Mouse (Mus musculus) frontal cortex, postnatal 14 days (tissue): ENCODE results near the gene Slc44a4.
"Not testable (repeated sequence)": the region's sequence is repeated elsewhere in the genome, so short reads cannot be mapped to it uniquely, and the experiment has no call there.

Experiments used
- DNase-seq, 2 experiments: peaks; one replicate each; pipeline ENCODE4 v3.0.0; 2022; ENCODE audit warnings: low spot score in 2 of 2

The Slc44a4 gene

DNA sequence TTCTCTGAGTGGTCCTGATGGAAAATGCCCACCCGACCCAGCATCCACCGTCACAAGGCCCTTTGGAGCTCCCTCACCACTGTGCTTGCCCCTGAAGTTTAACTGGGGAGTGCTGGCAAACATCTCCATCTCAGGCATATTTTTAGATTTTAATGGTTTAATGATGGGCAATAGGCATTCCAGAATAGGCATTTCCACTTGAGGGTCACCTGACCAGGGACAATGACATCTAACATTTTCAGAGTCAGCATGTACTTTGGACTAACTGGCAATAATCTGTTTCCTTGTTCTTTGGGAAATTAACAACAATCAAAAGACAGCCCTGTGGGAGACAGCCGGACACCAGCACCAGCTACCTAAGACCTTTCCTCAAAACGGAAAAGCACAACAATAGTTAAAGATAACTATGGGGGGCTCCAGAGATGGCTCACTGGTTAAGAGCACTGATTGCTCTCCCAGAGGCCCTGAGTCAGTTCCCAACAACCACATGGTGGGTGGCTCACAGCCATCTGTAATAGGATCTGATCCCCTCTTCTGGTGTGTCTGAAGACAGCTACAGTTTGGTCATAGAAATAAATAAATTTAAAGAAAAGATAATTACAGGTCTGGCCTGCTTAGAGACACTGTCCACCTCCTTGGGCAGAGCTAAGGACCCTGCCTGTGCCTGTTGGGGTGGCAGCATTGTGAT is 29.0 kb downstream of the Slc44a4 start:
- no peak for DNase-seq

DNA sequence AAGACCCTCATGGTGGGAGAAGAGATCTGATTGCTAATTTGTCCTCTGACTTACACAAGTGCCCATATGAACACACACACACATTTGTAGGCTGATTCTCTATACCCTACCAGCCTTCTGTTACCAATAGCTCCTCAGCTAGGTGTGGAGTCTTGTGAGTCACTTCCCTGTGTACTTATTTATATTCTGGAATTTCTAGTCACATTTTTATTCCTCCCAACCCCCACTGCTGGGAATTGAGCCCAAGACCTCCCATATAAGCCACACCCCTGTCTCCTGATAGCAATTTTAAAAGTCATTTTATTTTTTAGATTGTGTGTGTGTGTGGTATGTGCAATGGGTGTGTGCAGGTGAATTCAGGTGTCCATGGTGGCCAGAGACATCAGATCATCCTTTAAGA is 30.1 kb downstream of the Slc44a4 start:
- no peak for DNase-seq

DNA sequence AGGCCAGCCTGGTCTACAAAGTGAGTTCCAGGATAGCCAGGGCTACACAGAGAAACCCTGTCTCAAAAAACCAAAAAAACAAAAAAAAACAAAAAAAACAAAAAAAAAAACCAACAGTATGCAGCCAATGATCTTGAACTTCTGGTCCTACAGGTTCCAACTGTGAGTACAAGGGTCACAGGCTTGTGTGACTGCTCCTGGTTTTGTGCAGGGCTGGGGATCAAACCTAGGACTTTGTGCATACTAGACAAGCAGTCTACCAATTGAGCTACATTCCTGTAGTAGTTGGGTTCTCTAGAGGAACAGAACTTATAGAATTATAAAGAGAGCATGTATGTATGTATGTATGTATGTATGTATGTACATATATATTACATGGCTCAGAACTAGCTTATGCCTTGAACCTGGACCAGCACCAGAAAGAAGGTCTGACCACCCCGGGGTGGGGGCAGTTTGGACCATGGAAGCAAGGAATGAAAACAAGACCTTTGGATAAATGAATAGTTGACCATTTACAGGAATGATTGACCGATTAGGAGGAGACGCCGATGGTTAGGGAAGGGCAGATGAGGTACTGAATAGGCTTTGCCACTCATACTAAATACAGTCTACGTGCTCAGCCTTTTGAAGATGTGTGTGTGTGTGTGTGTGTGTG is 32.3 kb downstream of the Slc44a4 start:
- no peak for DNase-seq

DNA sequence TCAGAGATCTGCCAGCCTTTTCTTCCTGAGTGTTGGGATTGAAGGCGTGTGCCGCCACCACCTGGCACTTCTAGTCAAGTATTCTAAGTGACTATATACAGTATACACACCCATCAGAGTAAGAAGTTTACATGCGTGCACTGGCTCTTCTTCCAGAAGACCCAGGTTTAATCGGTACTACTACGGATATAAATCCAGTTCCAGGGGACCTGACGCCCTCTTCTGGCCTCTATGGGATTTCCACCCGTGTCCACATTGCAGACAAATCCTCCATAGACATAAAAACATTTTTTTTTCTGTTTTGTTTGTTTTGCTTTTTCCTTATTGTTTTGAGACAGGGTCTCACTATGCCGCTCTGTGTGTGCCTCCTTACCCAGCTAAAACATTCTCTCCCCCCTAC is 33.3 kb downstream of the Slc44a4 start:
- no peak for DNase-seq

DNA sequence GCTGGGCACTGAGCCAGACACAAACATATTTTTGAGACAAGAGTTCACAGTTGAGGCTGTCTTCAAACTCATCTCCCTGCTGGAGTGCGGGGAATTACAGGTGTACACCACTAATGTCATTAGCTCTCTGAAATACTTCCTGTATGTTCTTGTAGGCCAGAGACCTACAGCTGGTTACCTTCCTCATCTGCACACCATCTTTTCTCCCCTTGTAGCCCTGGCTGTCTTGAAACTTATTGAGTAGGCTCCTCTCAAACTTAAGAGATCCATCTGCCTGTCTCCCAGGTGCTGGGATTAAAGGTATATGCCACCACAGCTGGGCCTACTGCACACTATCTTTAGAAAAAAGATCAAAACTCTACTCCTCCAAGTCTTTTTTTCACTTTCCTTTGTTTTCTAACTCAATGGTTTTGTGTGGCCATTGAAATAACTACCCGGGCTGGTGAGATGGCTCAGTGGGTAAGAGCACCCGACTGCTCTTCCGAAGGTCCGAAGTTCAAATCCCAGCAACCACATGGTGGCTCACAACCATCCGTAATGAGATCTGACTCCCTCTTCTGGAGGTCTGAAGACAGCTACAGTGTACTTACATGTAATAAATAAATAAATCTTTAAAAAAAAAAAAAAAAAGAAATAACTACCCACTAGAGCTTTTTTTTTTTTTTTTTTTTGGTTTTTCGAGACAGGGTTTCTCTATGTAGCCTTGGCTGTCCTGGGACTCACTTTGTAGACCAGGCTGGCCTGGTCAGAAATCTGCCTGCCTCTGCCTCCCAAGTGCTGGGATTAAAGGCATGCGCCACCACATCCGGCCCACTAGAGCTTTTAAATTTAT is 34.7 kb downstream of the Slc44a4 start:
- DNase-seq, result not testable (repeated sequence)

DNA sequence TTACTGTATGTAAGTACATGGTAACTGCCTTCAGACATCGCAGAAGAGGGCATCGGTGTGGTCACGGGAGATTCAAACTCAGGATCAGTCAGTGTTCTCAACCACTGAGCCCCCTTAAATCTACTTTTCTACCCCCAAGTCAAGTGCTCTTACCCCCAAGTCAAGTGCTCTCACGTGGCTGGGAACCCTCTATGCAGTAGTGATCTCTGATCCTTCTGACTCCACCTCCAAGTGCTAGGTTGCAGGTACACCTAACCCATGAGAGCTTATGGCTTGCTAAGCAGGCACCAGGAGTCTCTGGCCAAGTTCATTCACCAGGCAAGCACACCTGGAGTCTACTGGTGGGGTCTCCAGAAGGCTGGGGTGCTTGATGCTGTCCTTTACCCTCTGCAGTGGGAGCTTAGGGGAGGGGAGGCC is 35.3 kb downstream of the Slc44a4 start:
- no peak for DNase-seq

DNA sequence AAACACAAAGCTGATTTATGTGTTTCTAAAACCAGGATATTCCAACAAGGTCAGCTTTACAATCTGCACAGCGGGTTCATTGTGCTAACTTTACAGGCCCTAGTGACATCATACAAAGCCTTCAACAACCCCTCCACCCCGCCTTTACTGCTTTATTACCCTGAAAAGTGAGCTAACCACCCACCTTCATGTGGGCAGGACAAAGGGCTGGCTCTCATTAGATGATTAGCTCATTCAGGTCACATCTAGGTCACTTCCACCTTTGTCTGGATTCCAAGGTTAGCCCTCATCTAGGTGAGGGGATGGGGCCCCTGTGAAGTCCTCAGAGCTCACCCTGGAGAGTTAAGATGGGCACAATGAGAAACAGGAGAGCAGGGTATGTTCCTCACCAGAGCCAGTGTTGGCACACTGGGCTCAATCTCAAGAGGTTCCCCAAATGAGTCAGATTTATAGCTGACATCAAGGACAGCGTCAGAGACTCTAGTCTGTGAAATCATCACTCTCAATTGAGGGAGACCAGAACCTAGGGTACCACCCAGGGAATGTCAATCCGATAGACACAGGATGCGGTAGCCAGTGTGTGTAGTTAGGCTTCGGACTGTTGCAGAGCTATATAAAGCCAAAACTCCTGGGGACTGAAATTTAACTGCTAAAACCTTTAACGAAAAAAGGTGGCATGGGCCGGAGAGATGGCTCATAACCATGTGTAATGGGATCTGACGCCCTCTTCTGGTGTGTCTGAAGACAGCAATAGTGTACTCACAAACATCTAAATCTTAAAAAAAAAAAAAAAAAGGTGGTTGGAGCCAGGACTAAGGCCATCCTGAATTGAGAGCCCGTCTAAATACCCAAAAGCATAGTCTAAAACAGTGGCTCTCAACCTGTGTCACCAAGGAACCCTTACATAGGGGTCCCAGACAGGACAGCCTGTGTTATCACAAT is 36.5 kb downstream of the Slc44a4 start:
- no peak for DNase-seq

DNA sequence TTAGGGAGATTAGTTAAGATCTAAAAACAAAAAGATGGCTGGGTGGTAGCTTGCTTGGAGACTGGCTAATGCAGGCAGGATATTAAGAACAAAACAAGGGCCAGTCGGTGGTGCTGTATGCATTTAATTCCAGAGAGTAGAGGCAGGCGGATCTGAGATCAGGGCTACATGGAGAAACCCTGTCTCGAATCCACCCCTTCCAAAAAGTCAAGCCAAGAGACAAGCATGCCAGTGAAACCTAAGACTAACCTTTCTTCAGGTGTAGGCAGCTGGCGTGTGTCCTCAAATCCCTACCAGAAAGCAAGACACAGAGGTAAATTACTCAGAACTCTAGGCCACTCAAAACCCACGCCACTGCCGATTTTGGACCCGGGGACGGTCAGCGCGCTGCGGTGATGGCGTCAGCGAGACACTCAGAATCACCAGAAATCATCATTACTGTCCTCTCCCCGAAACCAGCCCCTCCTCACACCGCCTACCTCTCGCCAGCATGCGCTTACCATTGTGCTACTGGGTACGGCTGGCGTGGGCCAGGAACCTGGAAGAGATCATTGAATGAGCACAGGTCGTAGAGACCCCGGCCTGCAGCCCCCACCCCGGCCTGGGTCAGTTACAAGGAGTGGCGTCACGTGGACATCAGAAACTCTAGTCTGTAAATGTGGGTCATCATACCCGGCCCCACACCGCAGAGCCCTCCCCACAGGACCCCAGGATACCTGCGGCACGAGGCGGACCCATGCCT is 37.5 kb downstream of the Slc44a4 start:
- peak in 1 of 2 experiments; percentile 52 for DNase-seq

DNA sequence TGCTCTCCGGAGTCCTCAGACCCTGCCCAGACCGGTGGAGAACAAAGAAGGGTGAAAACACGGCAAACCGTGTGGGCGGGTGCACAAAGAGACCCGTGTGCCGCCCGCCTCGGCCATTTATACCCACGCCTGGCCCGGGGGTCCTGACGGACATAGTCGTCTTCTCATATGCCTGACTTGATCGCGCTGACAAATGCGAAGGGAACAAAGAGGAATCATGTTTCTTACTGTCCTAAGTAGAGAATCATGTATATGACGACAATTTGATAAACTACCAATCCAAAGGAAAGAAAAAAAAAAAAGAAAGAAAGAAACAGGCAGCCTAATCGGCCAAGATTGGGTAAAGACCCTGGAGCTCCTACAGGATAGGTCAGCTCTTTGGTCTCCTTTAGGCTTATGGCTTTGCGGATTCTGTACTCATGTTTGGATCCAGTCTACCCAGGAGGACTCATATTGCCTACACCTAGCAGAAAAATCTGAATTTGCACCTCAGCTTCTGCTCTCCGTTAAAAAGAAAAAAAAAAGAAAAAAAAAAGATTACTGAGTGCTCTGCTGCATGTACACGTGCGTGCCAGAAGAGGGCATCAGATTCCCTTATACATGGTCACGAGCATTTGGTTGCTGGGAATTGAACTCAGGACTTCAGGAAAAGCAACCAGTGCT is 38.2 kb downstream of the Slc44a4 start:
- DNase-seq, result peak in 1 of 2 experiments; percentile 77

DNA sequence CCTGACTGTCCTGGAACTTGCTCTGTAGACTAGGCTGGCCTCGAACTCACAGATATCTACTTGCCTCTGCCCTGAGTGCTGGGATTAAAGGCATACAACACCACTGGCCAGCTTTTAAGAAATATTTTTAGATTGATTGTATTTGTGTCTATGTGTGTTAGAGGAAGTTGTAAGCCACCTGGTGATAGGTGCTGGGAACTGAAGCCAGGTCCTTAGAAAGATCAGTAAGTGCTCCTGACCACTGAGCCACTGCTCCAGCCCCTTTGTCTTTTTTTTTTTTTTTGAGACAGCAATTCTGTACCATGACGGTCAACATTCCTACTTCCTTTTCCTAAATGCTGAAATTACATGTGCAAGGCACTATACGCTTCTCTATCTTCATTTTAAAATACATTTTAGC is 39.0 kb downstream of the Slc44a4 start:
- DNase-seq, result no peak

DNA sequence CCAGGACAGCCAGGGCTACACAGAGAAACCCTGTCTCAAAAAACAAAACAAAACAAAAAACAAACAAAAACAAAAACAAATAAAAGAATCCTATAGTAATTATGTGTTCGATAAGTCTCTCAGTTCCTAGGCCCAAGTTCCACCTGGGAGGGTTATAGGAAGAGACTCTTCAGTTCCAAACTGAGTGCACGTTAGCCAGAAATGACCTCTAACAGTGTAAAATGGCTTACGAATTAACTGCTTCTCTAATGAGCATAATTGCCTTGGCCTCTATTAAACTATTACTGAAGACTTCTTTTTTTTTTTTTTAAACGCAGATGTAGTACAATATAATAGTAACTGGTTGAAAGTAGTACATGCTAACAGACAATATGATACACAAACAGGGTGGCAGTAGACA is 39.6 kb downstream of the Slc44a4 start:
- no peak for DNase-seq

DNA sequence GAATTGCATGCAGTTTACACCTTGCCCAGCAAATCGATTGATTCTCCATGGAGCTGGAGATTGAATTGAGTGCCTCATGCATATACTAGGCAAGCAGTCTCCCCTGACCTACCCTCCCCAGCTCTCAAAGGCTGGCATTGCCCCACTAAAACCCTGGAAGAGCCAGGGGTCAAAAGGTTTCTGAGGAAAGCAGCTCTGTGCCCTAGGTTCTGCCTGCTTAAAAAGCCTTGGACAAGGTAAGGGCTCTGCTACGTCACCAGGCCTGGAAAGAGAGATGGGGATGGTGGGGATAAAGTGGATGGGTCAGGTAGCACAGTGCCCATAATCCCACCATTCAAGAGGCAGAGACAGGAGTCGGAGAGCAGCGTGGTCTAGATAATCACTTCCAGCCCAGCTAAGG is 40.6 kb downstream of the Slc44a4 start:
- no peak for DNase-seq

DNA sequence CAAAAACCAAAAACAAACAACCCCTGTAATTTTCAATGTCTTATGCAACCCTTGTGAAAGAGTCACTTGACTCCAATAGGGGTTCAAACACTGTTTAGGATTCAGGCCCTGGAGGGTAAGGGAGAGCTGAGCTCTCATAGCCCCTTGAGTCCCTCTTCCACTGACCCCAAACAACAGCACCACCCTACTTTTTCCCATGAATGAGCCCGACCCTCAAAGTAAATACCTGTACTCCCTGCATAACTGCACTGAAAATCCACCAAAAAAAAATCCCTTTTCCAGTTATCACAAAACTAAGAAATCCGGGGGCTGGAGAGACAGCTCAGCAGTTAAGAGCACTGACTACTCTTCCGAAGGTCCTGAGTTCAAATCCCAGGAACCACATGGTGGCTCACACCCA is 41.6 kb downstream of the Slc44a4 start:
- DNase-seq, result no peak

DNA sequence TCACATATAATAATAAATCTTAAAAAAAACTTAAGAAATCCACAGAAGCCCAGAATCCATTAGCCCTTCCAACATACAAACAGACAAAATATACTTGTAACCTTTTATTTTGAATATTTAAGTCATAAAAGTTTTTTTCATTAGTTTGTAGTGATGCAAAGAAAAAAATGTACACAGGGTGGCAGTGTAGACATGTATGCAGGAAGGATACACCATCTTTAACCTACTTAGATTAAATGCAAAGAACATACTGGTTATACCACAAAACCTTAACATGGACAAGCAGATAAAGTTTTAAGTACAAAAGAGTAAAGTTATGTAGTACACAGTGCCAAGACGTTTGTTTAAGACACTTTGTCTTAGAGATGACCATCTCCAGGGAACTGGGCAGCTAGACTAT is 42.1 kb downstream of the Slc44a4 start:
- no peak for DNase-seq

DNA sequence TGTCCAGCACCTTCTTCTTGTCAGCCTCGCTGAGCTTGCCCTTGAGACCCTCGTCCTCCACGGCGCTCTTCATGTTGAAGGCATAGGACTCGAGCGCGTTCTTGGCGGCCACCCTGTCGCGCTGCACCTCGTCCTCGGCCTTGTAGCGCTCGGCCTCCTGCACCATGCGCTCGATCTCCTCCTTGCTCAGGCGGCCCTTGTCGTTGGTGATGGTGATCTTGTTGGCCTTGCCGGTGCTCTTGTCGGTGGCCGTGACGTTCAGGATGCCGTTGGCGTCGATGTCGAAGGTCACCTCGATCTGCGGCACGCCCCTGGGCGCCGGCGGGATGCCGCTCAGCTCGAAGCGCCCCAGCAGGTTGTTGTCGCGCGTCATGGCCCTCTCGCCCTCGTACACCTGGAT is 43.0 kb downstream of the Slc44a4 start:
- DNase-seq, result not testable (repeated sequence)

DNA sequence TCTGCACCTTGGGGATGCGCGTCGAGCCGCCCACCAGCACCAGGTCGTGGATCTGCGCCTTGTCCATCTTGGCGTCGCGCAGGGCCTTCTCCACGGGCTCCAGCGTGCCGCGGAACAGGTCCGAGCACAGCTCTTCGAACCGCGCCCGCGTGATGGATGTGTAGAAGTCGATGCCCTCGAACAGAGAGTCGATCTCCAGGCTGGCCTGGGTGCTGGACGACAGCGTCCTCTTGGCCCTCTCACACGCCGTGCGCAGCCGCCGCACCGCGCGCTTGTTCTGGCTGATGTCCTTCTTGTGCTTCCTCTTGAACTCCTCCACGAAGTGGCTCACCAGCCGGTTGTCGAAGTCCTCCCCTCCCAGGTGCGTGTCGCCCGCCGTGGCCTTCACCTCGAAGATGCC is 43.7 kb downstream of the Slc44a4 start:
- DNase-seq, result not testable (repeated sequence)

DNA sequence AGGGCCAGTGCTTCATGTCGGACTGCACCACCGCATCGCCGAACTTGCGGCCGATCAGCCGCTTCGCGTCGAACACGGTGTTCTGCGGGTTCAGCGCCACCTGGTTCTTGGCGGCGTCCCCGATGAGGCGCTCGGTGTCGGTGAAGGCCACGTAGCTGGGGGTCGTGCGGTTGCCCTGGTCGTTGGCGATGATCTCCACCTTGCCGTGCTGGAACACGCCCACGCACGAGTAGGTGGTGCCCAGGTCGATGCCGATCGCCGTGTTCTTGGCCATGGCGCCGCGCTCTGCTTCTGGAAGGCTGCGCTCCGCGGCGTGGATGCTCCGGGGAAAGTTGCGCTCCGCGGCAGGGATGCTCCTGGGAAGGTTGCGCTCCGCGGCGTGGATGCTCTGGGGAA is 44.5 kb downstream of the Slc44a4 start:
- not testable (repeated sequence) for DNase-seq

DNA sequence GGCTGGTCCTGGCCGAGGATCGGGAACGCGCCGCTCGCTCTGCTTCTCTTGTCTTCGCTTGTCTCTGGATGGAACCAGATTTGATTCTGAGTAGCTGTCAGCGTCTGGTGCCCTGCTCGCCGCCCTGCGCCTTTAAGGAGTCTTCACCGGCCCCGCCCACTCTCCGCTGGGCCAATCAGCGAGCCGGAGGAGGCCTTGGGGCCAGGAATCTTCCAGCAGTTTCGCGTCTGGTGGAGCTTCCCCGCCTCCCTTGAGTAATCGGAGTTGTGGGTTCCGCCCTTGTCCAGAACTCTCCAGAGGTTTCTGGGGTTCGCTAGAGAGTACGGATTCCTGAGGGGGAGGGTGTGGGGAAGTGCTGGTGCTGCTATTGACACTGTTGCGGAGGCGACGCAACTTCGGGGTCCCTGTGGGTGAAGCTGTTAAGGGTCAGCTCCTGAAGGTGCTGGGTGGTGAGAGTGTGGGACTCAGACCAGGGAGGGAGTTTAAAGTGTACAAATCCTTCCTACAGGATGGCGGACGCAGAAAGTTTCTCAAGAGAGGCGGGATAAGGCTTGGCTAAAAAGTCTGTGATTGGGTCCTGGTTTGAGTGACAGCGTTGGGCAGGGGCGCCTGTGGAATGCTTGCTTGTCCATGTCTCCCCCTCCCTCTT is 45.0 kb downstream of the Slc44a4 start, which contains the start of gene Hspa1b:
TSS of gene Hspa1b (minus strand) at position 109 of the 649 bp plus-strand sequence.
- peak; percentile 68 to 71 for DNase-seq

DNA sequence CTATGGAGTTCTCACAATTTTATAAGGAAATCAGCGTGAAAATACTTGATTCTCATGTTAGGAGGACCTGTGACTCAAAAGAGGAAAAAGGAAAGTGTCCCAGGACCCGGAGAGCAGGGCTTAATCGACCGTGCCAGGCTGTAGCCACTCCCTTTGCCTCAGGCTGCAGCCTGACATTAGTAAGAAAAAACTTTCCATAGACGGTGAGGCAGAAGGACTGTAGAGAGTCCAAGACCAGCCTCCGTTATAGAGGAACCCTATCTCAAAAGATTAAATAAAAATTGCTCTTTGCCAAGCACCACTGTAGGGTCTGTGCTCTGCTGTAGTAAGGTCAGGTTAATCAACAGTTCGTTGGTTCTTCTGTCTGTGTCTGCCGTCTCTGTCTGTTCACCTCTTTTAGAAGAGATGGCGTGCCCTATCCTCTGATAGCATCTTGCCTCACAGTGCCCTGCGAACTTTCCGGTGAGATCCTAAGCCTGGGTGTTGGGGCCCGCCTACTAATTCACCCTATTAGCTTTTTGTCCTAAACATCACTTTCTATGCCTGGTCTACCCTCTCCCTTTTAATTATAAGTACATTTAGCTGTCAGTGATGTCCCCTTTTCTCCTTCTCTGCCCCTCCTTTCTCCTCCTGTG is 45.7 kb downstream of the Slc44a4 start:
- DNase-seq, result no peak
